Mouse (Mus musculus) embryonic facial prominence, embryonic 13.5 days (tissue): Measurements from ENCODE around the gene Olfr790. TPM values are rescaled to one million over a fixed set of nuclear protein-coding genes. Genes with fewer than 3 reads are reported as not detected.

Source experiments
- ATAC-seq: fragments of 200-750 bp; cut with Nextera tagmentation; 2 replicates; pipeline ENCODE4 v1.8.0; 2017; ENCODE audit warnings: low read depth; ENCODE audit not compliant: insufficient number of reproducible peaks, insufficient read depth, low FRiP score, low TSS enrichment
- H3K27ac ChIP-seq: fragments of 300-500 bp; sonication (generic); 2 replicates; pipeline ENCODE4 v1.5.1; 2015; ENCODE audit warnings: moderate library complexity, mild to moderate bottlenecking, inconsistent platforms
- H3K27me3 ChIP-seq: fragments of 300-500 bp; sonication (generic); 2 replicates; pipeline ENCODE4 v1.6.1; 2015; ENCODE audit warnings: mild to moderate bottlenecking, inconsistent platforms
- H3K36me3 ChIP-seq: fragments of 300-500 bp; sonication (generic); 2 replicates; pipeline ENCODE4 v1.6.1; 2015; ENCODE audit warnings: mild to moderate bottlenecking, inconsistent platforms
- H3K4me1 ChIP-seq: fragments of 300-500 bp; sonication (generic); 2 replicates; pipeline ENCODE4 v1.6.1; 2015; ENCODE audit warnings: inconsistent platforms
- H3K4me2 ChIP-seq: fragments of 300-500 bp; sonication (generic); 2 replicates; pipeline ENCODE4 v1.6.1; 2015; ENCODE audit warnings: moderate library complexity, mild to moderate bottlenecking, inconsistent platforms
- H3K4me3 ChIP-seq: fragments of 300-500 bp; sonication (generic); 2 replicates; pipeline ENCODE4 v1.5.1; 2015; ENCODE audit warnings: mild to moderate bottlenecking, inconsistent platforms
- H3K9ac ChIP-seq: fragments of 300-500 bp; sonication (generic); 2 replicates; pipeline ENCODE4 v1.6.1; 2015; ENCODE audit warnings: mild to moderate bottlenecking, inconsistent platforms
- H3K9me3 ChIP-seq: fragments of 300-500 bp; sonication (generic); 2 replicates; pipeline ENCODE4 v1.6.1; 2016; ENCODE audit warnings: inconsistent platforms
- WGBS: fragments of 180-500 bp; shearing (Covaris S2); methylation state at CpG from one replicate; pipeline ENCODE4 v1.1.7; 2015; ENCODE audit warnings: mixed read lengths; 5-methylcytosine and 5-hydroxymethylcytosine counted together
- polyA plus RNA-seq: library from polyadenylated mRNA; unstranded; fragments of >200 nt; fragmentation: Nextera tagmentation; extraction: Ambion mirVana; gene quantifications from 2 replicates; pipeline ENCODE4 v1.2.1, GENCODE M21; 2015

Gene Olfr790
- not detected in 2 replicates for polyA plus RNA-seq

DNA sequence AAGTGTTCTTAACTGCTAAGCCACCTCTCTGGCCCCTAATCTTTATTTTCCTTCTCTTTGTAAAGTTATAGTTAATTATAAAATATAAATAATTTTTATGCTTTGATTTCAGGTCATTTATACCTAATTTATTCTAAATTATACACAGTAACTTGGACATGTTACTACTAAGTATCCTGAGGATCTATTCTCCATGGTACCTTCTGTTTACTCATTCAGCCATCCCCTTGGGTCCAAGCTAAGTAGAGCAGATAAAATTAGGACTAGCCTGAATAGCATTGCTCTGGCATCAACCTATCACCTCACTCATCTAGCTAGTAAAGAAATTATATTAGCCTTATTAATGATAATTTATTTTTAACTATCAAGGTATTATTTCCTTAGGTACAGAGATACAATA lies at the start of gene Olfr790:
Gene Olfr790 (plus strand): TSS at position 301 of the 400 bp plus-strand sequence.
- Histone ChIP-seq H3K9ac (no peak within 1 kb of the TSS), H3K27ac (no peak within 1 kb of the TSS), H3K4me3 (no peak within 1 kb of the TSS), H3K4me1 (no peaks in the 10 kb centered on the region), H3K4me2 (no peak within 1 kb of the TSS), H3K36me3 (no peaks in the 10 kb centered on the region), H3K27me3 (no peaks in the 10 kb centered on the region), H3K9me3 (no peaks in the 10 kb centered on the region)
- no peak for ATAC-seq

DNA sequence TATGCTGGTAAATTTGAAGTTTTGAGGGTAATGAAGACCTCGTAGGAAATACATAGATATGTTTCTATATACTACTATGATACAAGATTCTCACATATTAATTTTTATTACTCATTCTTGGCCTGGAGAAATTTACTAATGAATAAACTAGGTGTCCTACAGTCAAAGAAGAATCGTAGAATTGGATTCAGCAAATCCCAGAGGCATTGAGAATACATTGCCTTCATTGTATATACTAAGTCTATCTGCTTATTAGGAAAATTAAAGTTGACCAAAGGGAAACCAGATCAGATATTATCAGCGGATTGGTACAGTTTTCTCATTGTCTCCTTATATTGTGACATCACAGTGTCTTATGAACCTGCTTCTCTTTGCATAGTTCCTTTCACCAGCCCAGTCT lies 36.7 kb upstream of the Olfr790 start, which contains the start of gene Olfr787:
Gene Olfr787 (plus strand): TSS at position 301 of the 400 bp plus-strand sequence.
- ATAC-seq, result no peak
- H3K4me1 ChIP-seq, result no peaks in the 10 kb centered on the region

DNA sequence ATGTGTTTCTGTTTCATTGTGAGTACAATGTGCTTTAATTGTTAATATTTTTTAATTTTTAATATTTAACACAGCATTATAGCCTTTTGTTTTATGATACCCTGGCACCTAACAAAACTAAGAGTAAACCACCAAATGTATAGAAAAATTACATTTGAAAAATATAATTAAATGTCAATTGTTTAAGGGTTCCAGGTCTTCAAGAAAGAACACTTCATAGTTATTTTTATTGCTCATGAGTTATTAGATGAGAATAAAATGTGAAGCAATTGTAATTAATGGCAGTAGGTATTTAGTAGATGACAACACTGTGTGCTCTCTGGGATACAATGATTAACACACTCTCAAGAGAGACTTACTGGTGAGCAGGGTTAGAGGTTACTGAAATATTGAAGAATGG lies 27.6 kb upstream of the Olfr790 start, which contains the start of gene Olfr788:
Gene Olfr788 (plus strand): TSS at position 301 of the 400 bp plus-strand sequence.
- H3K4me2 ChIP-seq, result no peak within 1 kb of the TSS
- no peaks in the 10 kb centered on the region for H3K4me1 ChIP-seq
- no peak within 1 kb of the TSS for H3K27ac ChIP-seq
- ATAC-seq, result no peak
- H3K9me3 ChIP-seq, result no peaks in the 10 kb centered on the region
- H3K9ac ChIP-seq, result no peak within 1 kb of the TSS
- no peaks in the 10 kb centered on the region for H3K27me3 ChIP-seq
- no peaks in the 10 kb centered on the region for H3K36me3 ChIP-seq
- H3K4me3 ChIP-seq, result no peak within 1 kb of the TSS

More for the DNA sequence above, 36.7 kb upstream of the Olfr790 start, which contains the start of gene Olfr787:
- H3K4me2 ChIP-seq, result no peak within 1 kb of the TSS
- no peaks in the 10 kb centered on the region for H3K27me3 ChIP-seq
- H3K9ac ChIP-seq, result no peak within 1 kb of the TSS
- H3K4me3 ChIP-seq, result no peak within 1 kb of the TSS
- WGBS, result 78% methylated on average over 3 of the region's 3 CpGs
- H3K36me3 ChIP-seq, result no peaks in the 10 kb centered on the region
- no peaks in the 10 kb centered on the region for H3K9me3 ChIP-seq
- no peak within 1 kb of the TSS for H3K27ac ChIP-seq

DNA sequence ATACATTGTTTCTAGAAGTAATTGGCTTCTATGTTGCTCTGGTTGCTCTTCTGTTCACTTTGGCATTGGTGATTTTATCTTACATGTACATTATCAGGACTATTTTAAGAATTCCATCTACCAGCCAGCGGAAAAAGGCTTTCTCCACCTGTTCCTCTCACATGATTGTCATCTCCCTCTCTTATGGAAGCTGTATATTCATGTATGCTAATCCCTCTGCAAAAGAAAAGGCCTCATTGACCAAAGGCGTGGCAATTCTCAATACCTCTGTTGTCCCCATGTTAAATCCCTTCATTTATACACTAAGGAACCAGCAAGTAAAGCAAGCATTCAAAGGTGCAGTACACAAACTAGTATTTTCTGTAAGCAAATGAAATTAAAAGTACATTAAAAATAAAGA lies 25.0 kb upstream of the Olfr790 start:
- no peak overlapping the region for H3K27ac ChIP-seq
- WGBS, result 56% methylated on average over 2 of the region's 2 CpGs
- no peak overlapping the region for H3K4me2 ChIP-seq
- H3K9me3 ChIP-seq, result no peaks in the 10 kb centered on the region
- H3K9ac ChIP-seq, result no peak overlapping the region
- H3K4me3 ChIP-seq, result no peak overlapping the region
- no peaks in the 10 kb centered on the region for H3K4me1 ChIP-seq
- no peaks in the 10 kb centered on the region for H3K27me3 ChIP-seq
- no peaks in the 10 kb centered on the region for H3K36me3 ChIP-seq
- ATAC-seq, result no peak

DNA sequence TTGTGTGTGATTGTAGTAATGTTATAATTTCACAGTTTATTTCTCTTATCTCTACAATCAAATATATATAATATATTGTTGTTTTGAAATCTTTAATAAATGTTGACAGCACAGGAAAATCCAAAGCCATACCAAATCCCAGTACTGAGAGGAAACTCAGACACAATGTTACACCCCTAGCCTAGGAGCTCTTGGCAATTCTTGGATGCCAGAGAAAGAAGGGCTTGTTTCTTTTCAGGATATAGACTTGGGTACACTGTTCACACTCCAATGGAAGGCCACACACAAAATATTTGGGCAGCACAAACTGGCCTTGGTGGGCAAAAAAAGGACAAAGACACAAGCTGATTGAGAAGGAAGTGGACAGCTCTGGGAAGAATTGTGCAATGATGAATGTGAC lies 24.6 kb upstream of the Olfr790 start:
- Histone ChIP-seq H3K4me2 (no peak overlapping the region), H3K9me3 (no peaks in the 10 kb centered on the region), H3K4me3 (no peak overlapping the region), H3K36me3 (no peaks in the 10 kb centered on the region), H3K9ac (no peak overlapping the region), H3K4me1 (no peaks in the 10 kb centered on the region), H3K27ac (no peak overlapping the region), H3K27me3 (no peaks in the 10 kb centered on the region)
- ATAC-seq, result no peak

DNA sequence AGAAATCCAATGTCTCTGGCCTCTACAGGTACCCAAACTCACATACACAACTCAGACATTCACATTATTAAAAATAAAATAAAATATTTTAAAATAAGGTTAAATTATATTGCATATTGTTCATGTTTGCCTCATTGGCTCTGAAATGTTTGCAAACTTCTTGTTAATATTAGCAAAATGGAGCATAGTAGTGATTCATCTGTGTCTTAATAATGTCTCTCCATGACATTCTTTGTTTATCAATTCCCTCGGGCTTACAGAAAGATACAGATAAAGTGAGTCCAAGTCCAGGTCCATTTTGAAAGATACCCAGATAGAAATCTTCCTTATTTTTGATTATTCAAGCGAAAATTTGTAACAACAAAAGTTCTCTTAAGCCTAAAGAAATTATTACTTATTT lies 13.8 kb upstream of the Olfr790 start, which contains the start of gene Olfr789:
Gene Olfr789 (plus strand): TSS at position 301 of the 400 bp plus-strand sequence.
- no peak for ATAC-seq
- Histone ChIP-seq H3K9me3 (no peaks in the 10 kb centered on the region), H3K9ac (no peak within 1 kb of the TSS), H3K27me3 (no peaks in the 10 kb centered on the region), H3K4me2 (no peak within 1 kb of the TSS), H3K27ac (no peak within 1 kb of the TSS), H3K4me1 (no peaks in the 10 kb centered on the region), H3K36me3 (no peaks in the 10 kb centered on the region), H3K4me3 (no peak within 1 kb of the TSS)
- 54% methylated on average over 2 of the region's 2 CpGs for WGBS

DNA sequence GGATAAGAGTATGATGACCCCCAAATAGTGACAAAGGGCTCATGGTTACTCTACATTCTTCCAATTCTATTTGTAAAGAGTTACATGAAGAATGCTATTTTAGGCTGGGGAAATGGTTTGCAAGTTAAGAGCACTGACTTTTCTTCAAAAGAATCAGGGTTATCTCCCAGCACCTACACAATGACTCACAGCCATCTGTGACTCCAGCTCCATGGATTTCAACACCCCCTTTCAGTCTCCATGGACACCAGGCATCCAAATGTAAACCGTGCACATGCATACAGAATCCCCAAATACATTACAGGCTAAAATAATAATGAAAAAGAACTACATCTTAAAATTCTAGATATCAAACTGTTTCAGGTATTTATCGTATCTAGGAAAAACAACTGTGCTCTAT lies 8.2 kb upstream of the Olfr790 start:
- 77% methylated on average over 2 of the region's 2 CpGs for WGBS
- no peaks in the 10 kb centered on the region for H3K36me3 ChIP-seq
- no peak overlapping the region for H3K9ac ChIP-seq
- H3K4me1 ChIP-seq, result no peaks in the 10 kb centered on the region
- no peak overlapping the region for H3K4me3 ChIP-seq
- ATAC-seq, result no peak
- no peaks in the 10 kb centered on the region for H3K9me3 ChIP-seq
- H3K27ac ChIP-seq, result no peak overlapping the region
- H3K27me3 ChIP-seq, result no peaks in the 10 kb centered on the region
- H3K4me2 ChIP-seq, result no peak overlapping the region

DNA sequence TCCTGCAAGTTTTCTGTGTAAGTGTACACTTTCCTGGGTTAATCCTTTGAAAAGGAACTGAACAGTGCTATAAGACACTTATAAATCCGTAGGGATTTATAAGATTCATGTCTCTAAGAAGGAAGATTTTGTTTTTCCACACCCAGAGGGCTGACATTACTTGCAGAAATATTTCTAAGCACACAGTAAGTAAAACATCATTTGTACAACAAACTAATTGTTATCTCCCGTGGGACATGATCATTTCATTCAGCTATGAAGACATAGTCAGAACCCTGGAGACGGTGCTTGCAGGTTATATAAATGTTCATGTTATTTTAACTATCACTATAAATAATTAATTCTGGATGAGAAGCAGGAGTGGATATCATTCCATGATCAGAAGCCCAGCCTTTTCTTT lies 23.2 kb downstream of the Olfr790 start, which contains the start of gene Olfr791:
Gene Olfr791 (plus strand): TSS at position 301 of the 400 bp plus-strand sequence.
- Histone ChIP-seq H3K27me3 (no peaks in the 10 kb centered on the region), H3K36me3 (no peaks in the 10 kb centered on the region), H3K4me2 (no peak within 1 kb of the TSS), H3K9ac (no peak within 1 kb of the TSS), H3K9me3 (no peaks in the 10 kb centered on the region), H3K4me1 (no peaks in the 10 kb centered on the region), H3K27ac (no peak within 1 kb of the TSS), H3K4me3 (no peak within 1 kb of the TSS)
- no peak for ATAC-seq
- 65% methylated on average over 3 of the region's 3 CpGs for WGBS

DNA sequence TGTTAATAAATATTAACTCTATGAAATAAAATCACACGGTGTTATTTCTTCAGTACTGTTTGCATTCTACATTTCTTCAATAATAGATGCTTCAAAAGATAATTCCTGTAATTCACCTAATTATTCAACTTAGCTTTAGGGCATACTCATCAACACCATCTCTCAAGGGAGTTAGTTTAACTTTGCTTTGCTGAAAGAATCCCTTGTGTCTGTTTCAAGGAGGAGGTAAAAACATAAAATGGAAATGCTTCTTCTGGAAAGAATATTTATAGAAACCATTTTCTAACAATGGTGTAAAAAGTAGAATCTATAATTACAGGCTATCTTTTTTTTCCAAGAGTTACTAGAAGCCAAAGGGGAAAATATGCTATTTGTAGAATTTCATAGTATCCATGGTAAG lies 40.6 kb downstream of the Olfr790 start, which contains the start of gene Olfr792:
Gene Olfr792 (plus strand): TSS at position 301 of the 400 bp plus-strand sequence.
- Histone ChIP-seq H3K4me2 (no peak within 1 kb of the TSS), H3K36me3 (no peaks in the 10 kb centered on the region)

DNA sequence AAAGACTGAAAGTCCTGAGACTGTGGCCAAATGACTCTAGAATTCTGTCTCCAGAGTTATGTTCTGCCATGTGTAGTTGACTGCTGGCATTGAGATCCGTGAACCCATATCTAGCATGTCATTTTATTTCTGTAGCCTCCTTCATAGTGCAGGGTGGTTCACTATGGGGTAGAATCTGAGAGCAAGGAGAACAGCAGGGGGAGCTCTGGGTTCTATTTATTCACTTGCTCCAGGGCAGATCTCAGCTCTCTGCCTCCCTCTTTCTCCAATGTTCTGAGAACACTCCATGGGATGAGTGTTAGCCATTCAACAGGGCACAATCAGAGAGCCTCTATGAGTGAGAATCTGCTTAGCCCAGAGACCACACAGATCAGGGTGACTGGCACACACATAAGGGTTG lies 51.1 kb downstream of the Olfr790 start:
- 66% methylated on average over 1 of the region's 1 CpGs for WGBS
- no peak for ATAC-seq
- no peaks in the 10 kb centered on the region for H3K27me3 ChIP-seq

More for the DNA sequence above, 40.6 kb downstream of the Olfr790 start, which contains the start of gene Olfr792:
- whole genome bisulfite sequencing, result 67% methylated on average over 1 of the region's 1 CpGs
- Histone ChIP-seq H3K27ac (no peak within 1 kb of the TSS), H3K9ac (no peak within 1 kb of the TSS), H3K4me1 (no peaks in the 10 kb centered on the region), H3K4me3 (no peak within 1 kb of the TSS), H3K27me3 (no peaks in the 10 kb centered on the region), H3K9me3 (peaks cover 5% of the 10 kb centered on the region; the same call in 1 of the 2 replicates)
- ATAC-seq, result no peak

More for the DNA sequence above, 51.1 kb downstream of the Olfr790 start:
- Histone ChIP-seq H3K4me1 (no peaks in the 10 kb centered on the region), H3K9me3 (peaks cover 5% of the 10 kb centered on the region; the same call in 1 of the 2 replicates), H3K27ac (no peak overlapping the region), H3K4me3 (no peak overlapping the region), H3K4me2 (no peak overlapping the region), H3K36me3 (no peaks in the 10 kb centered on the region), H3K9ac (no peak overlapping the region)
